Mouse (Mus musculus): ENCODE measurements around the gene Sppl3.

DNA sequence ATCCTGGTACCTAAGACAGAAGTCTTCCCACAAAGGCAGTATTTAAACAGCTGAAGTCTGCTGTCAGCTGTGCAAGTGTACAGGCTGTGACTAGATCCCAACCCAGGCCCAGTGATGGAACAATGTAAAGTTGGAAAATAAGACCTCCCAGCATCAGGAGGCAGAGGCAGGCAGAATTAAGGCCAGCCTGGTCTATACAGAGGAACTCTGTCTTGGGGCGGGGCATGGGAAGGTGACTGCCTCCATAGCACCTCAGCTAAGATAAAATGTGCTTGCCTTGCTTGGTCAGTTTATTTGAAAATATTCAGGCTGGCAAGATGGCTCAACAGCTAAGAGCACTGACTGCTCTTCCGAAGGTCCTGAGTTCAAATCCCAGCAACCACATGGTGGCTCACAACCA, 59.5 kb downstream of the Sppl3 start:
- no peak for TF ChIP-seq POLR2A (IDR thresholded peaks at IDR 0.05; ENCODE audit: extremely low read depth, insufficient read depth, low read length)
- TF ChIP-seq CTCF (IDR thresholded peaks at IDR 0.05; ENCODE audit: extremely low read depth, insufficient read depth, low read length), result no peak
